Mouse (Mus musculus) CH12.LX (cell line): ENCODE measurements around the gene Parm1.

ENCODE experiments used
- CTCF ChIP-seq, 2 experiments: IDR thresholded peaks in 1 of 2; conservative IDR thresholded peaks in 1 of 2; 2 replicates each; pipeline ENCODE4 v1.5.1; 2011 to 2012; ENCODE audit warnings: low read depth in 2 of 2, low read length in 2 of 2, improper control_type of control experiment in 1 of 2, inconsistent platforms in 1 of 2, mild to moderate bottlenecking in 1 of 2, moderate library complexity in 1 of 2
- ELF1 ChIP-seq: IDR thresholded peaks from 2 replicates; pipeline ENCODE4 v1.6.1; 2014; ENCODE audit warnings: low read depth, mild to moderate bottlenecking, inconsistent platforms, low read length, improper control_type of control experiment
- KAT2A ChIP-seq: IDR thresholded peaks from 2 replicates; pipeline ENCODE4 v1.6.1; 2012; ENCODE audit warnings: low read length, improper control_type of control experiment, inconsistent platforms; ENCODE audit not compliant: insufficient replicate concordance
- POLR2A ChIP-seq: IDR thresholded peaks from 2 replicates; pipeline ENCODE4 v1.6.1; 2011; ENCODE audit warnings: low read depth, mild to moderate bottlenecking, improper control_type of control experiment, low read length
- RCOR1 ChIP-seq: conservative IDR thresholded peaks from 2 replicates; pipeline ENCODE4 v1.6.1; 2012; ENCODE audit warnings: low read depth, mild to moderate bottlenecking, inconsistent platforms, low read length, improper control_type of control experiment

GRCm38 (mm10) chr5:91662715-91663114 lies 145.3 kb downstream of the Parm1 start:
- TF ChIP-seq CTCF (conservative IDR thresholded peaks at IDR 0.05 in 1 of 2, IDR thresholded peaks at IDR 0.05 in 1 of 2; ENCODE audit: low read depth in 2 of 2, low read length in 2 of 2) (no peak), ELF1 (no peak), RCOR1 (no peak), KAT2A (no peak), POLR2A (no peak)
